ENCODE assay signal across 8 mouse cellular contexts in the genomic region with DNA sequence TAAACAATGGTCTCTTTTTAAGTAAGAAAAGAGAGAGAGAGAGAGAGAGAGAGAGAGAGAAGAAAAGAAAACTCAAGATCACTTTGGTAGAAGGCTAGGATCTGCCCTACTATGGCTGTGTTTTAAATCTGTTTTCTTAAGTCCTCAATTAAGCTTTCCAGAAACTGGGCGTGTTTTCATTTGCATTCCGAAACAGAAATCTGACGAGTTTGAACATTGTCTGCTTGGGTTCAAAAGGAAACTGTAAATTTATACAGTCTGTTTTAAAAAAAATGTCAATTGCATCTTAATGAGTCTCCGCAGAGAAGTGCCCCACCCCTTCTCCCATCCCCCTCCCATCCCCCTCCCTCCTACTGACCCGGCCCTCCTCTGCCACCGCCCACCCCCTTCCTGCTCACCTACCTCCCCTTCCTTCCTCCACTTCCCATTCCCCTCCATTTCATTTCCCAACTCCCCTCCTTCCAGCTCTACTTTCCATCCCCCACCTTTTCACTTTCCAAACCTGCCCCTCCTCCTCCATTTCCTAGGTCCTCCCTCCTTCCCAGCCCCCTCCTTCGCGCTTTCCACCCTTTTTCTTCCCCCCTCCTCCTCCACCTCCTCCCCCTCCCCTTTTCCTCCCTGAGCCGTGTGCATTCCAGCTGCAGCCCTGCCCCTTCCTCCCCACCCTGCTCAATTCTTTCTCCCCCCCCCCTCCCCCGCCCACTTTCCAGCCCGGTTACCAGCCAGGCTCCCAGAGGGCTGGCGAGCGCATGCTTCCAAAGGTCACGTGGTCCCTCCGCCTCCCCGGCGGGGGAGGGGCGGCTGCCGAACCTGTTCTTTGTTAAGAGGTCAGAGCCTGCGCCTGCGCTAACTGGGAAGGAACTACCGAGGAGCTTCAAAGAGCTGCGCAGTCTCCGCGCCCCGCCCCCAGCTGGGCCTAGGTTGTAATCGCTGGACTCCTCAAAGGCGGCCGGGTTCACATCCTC.
DNase-seq lines count a peak whose midpoint lies in the region; ATAC-seq and TF ChIP-seq lines count a peak whose summit lies in the region.

No protein-coding gene starts in this region.

- peak; percentile 95 for ATAC-seq in forebrain, embryonic 12.5 days (ENCODE audit: low FRiP score)
- ATAC-seq in liver, postnatal 0 days = peak; percentile 95
- ATAC-seq in neural tube, embryonic 14.5 days (ENCODE audit: low read depth) = peak; percentile 97

- TF ChIP-seq POLR2A in CH12.LX (IDR thresholded peaks at IDR 0.05; ENCODE audit: low read depth, low read length) = 0 out of 2 replicates have a peak, but pooled peaks have one; percentile 20

- dilution Hi-C loops in CH12.LX (cut with MboI; ENCODE audit: extremely low pct_ligation_motif_present, extremely low pct_unique_long_range_greater_than_20kb, low sequenced_read_pairs) = no loop called here

- DNase-seq in CH12.LX (ENCODE audit: extremely low read depth) = peak; percentile 94
- DNase-seq in c-Kit-positive CD71-positive TER-119-negative erythroid progenitor cells, embryonic 14.5 days (ENCODE audit: low read depth) = peak; percentile 83
- peak; percentile 95 for DNase-seq in heart, postnatal 10 days
- DNase-seq in large intestine, adult 2 months (ENCODE audit: low read depth, low spot score) = peak; percentile 66
- peak; percentile 91 for DNase-seq in liver, postnatal 0 days
- DNase-seq in testis, postnatal 10 days (ENCODE audit: low spot score) = peak; percentile 96

- no peaks in the 10 kb centered on the region for H3K27me3 ChIP-seq in CH12.LX (replicated peaks)
- no peaks in the 10 kb centered on the region for H3K27me3 ChIP-seq in forebrain, embryonic 12.5 days
- no peaks in the 10 kb centered on the region for H3K27me3 ChIP-seq in liver, postnatal 0 days (ENCODE audit: insufficient read depth, low read length)
- no peaks in the 10 kb centered on the region for H3K27me3 ChIP-seq in neural tube, embryonic 14.5 days (ENCODE audit: control insufficient read depth, insufficient read depth, low read length)

- H3K79me2 ChIP-seq in CH12.LX (replicated peaks; ENCODE audit: control insufficient read depth, extremely low read depth, insufficient read depth, poor library complexity, severe bottlenecking) = no peaks in the 10 kb centered on the region

- no peak for TF ChIP-seq CTCF in CH12.LX (conservative IDR thresholded peaks at IDR 0.05 in 1 of 2, IDR thresholded peaks at IDR 0.05 in 1 of 2; ENCODE audit: low read depth in 2 of 2, low read length in 2 of 2)
- TF ChIP-seq CTCF in liver, postnatal 0 days (IDR thresholded peaks at IDR 0.05; ENCODE audit: low read depth) = peak; percentile 17; the same call in 1 of the 2 replicates

- no peak; the same call in 1 of the 2 replicates for TF ChIP-seq RAD21 in CH12.LX (IDR thresholded peaks at IDR 0.05; ENCODE audit: low read depth, low read length)

- in situ Hi-C loops in CH12.LX (cut with MboI; ENCODE audit: low pct_ligation_motif_present, low pct_unique_long_range_greater_than_20kb, low sequenced_read_pairs) = no loop called here

- no peaks in the 10 kb centered on the region for H3K9me3 ChIP-seq in CH12.LX (replicated peaks; ENCODE audit: low read length)
- no peaks in the 10 kb centered on the region for H3K9me3 ChIP-seq in forebrain, embryonic 12.5 days
- H3K9me3 ChIP-seq in liver, postnatal 0 days (ENCODE audit: low read length) = no peaks in the 10 kb centered on the region
- H3K9me3 ChIP-seq in neural tube, embryonic 14.5 days (ENCODE audit: control insufficient read depth, low read length) = no peaks in the 10 kb centered on the region

- peak overlapping the region; percentile 23 to 51 (median 42) for H3K4me3 ChIP-seq in CH12.LX (replicated peaks in 1 of 3; ENCODE audit: low read depth in 2 of 3, low read length in 2 of 3, poor library complexity in 1 of 3)
- H3K4me3 ChIP-seq in forebrain, embryonic 12.5 days (replicated peaks) = 0 out of 2 replicates have a peak overlapping the region, but pooled peaks have one; percentile 7
- peak overlapping the region; percentile 37 for H3K4me3 ChIP-seq in liver, postnatal 0 days (ENCODE audit: low read depth, low read length)
- no peak overlapping the region for H3K4me3 ChIP-seq in neural tube, embryonic 14.5 days (ENCODE audit: low read depth, low read length)

- peak overlapping the region; percentile 50; the same call in 1 of the 2 replicates for H3K4me2 ChIP-seq in CH12.LX (ENCODE audit: insufficient read depth, low read depth, poor library complexity, severe bottlenecking)
- peak overlapping the region; percentile 38 for H3K4me2 ChIP-seq in forebrain, embryonic 12.5 days
- H3K4me2 ChIP-seq in liver, postnatal 0 days (ENCODE audit: low read depth, low read length) = peak overlapping the region; percentile 58
- H3K4me2 ChIP-seq in neural tube, embryonic 14.5 days (ENCODE audit: low read depth, low read length) = peak overlapping the region; percentile 32; the same call in 1 of the 2 replicates

- no peak overlapping the region; the same call in 1 of the 2 replicates for H3K27ac ChIP-seq in CH12.LX (ENCODE audit: insufficient read depth, low read depth)
- peak overlapping the region; percentile 63; the same call in 1 of the 2 replicates for H3K27ac ChIP-seq in forebrain, embryonic 12.5 days
- peak overlapping the region; percentile 34; the same call in 1 of the 2 replicates for H3K27ac ChIP-seq in liver, postnatal 0 days (ENCODE audit: low read depth)
- H3K27ac ChIP-seq in neural tube, embryonic 14.5 days (ENCODE audit: low read depth, low read length) = peak overlapping the region; percentile 52; the same call in 1 of the 2 replicates

- WGBS in forebrain, embryonic 12.5 days = 11% methylated on average over 25 of the region's 29 CpGs
- WGBS in large intestine, adult 2 months = 11% methylated on average over 27 of the region's 29 CpGs
- 22% methylated on average over 26 of the region's 29 CpGs for WGBS in liver, postnatal 0 days (ENCODE audit: insufficient replicate concordance)
- WGBS in neural tube, embryonic 14.5 days = 9% methylated on average over 26 of the region's 29 CpGs

- H3K4me1 ChIP-seq in CH12.LX (ENCODE audit: control insufficient read depth in 1 of 2, insufficient read depth in 2 of 2) = peaks cover 0 to 10% of the 10 kb centered on the region in 2 experiments; a peak in 2 of 4 replicates
- peaks cover 4% of the 10 kb centered on the region; the same call in 1 of the 2 replicates for H3K4me1 ChIP-seq in forebrain, embryonic 12.5 days
- H3K4me1 ChIP-seq in liver, postnatal 0 days (ENCODE audit: insufficient read depth) = no peaks in the 10 kb centered on the region
- H3K4me1 ChIP-seq in neural tube, embryonic 14.5 days (ENCODE audit: control insufficient read depth, insufficient read depth, low read length) = no peaks in the 10 kb centered on the region

- H3K9ac ChIP-seq in CH12.LX (ENCODE audit: insufficient read depth, low read depth) = no peak overlapping the region; the same call in 1 of the 2 replicates
- H3K9ac ChIP-seq in forebrain, embryonic 12.5 days = no peak overlapping the region
- no peak overlapping the region for H3K9ac ChIP-seq in liver, postnatal 0 days (replicated peaks)
- no peak overlapping the region for H3K9ac ChIP-seq in neural tube, embryonic 14.5 days (replicated peaks; ENCODE audit: low read depth, low read length)

- no peaks in the 10 kb centered on the region for H3K36me3 ChIP-seq in CH12.LX (replicated peaks in 1 of 2; ENCODE audit: control insufficient read depth in 1 of 2, insufficient read depth in 1 of 2, low read length in 1 of 2)
- no peaks in the 10 kb centered on the region for H3K36me3 ChIP-seq in forebrain, embryonic 12.5 days (replicated peaks)
- no peaks in the 10 kb centered on the region for H3K36me3 ChIP-seq in liver, postnatal 0 days (replicated peaks; ENCODE audit: insufficient read depth, low read length)
- no peaks in the 10 kb centered on the region for H3K36me3 ChIP-seq in neural tube, embryonic 14.5 days (ENCODE audit: control insufficient read depth, insufficient read depth, low read length)

- no peak for TF ChIP-seq EP300 in CH12.LX (IDR thresholded peaks at IDR 0.05; ENCODE audit: low read length)
- TF ChIP-seq EP300 in liver, postnatal 0 days (IDR thresholded peaks at IDR 0.05; ENCODE audit: low read depth) = no peak

- intact Hi-C loops in heart, postnatal 10 days (cut with DNase I) = loop anchor here (1.0 to 5.0 kb wide), 3 partner anchors 75 to 204 kb away; no protein-coding TSS in a partner anchor

TF ChIP-seq in CH12.LX, 34 proteins besides CTCF, POLR2A, EP300 and RAD21 (continues in another document):
- TF ChIP-seq SMC3 (IDR thresholded peaks at IDR 0.05; ENCODE audit: low read depth, low read length) (no peak), TBP (conservative IDR thresholded peaks at IDR 0.05; ENCODE audit: low read depth, low read length) (no peak), MAFK (IDR thresholded peaks at IDR 0.05; ENCODE audit: insufficient replicate concordance, low read length) (no peak), JUN (IDR thresholded peaks at IDR 0.05; ENCODE audit: insufficient read depth, low read depth, low read length) (no peak), JUND (conservative IDR thresholded peaks at IDR 0.05; ENCODE audit: low read depth, low read length) (no peak), IRF4 (IDR thresholded peaks at IDR 0.05; ENCODE audit: low read depth, low read length) (no peak), RCOR1 (conservative IDR thresholded peaks at IDR 0.05; ENCODE audit: low read depth, low read length) (no peak), MEF2A (IDR thresholded peaks at IDR 0.05; ENCODE audit: borderline replicate concordance, low read depth, low read length) (no peak), NRF1 (IDR thresholded peaks at IDR 0.05; ENCODE audit: low read depth, low read length) (peak; percentile 89), E2F4 (IDR thresholded peaks at IDR 0.05; ENCODE audit: insufficient replicate concordance, low read depth, low read length) (no peak), GABPA (IDR thresholded peaks at IDR 0.05; ENCODE audit: insufficient replicate concordance, low read depth, low read length) (no peak), POLR2AphosphoS2 (IDR thresholded peaks at IDR 0.05; ENCODE audit: low read depth, low read length) (no peak), USF1 (IDR thresholded peaks at IDR 0.05; ENCODE audit: low read depth, low read length) (peak; percentile 91), MAZ (IDR thresholded peaks at IDR 0.05; ENCODE audit: low read depth, low read length) (peak; percentile 58; the same call in 1 of the 2 replicates), NELFE (IDR thresholded peaks at IDR 0.05; ENCODE audit: low read depth, low read length) (0 out of 2 replicates have a peak, but pooled peaks have one; percentile 26), ZKSCAN1 (IDR thresholded peaks at IDR 0.05; ENCODE audit: borderline replicate concordance, low read depth, low read length) (no peak), PAX5 (IDR thresholded peaks at IDR 0.05; ENCODE audit: low read length) (no peak), UBTF (IDR thresholded peaks at IDR 0.05; ENCODE audit: low read depth, low read length) (no peak), ZNF384 (IDR thresholded peaks at IDR 0.05; ENCODE audit: low read depth, low read length) (peak; percentile 68), TCF12 (IDR thresholded peaks at IDR 0.05; ENCODE audit: low read depth, low read length) (no peak), KAT2A (IDR thresholded peaks at IDR 0.05; ENCODE audit: insufficient replicate concordance, low read length) (no peak)
